Mouse (Mus musculus): ENCODE results near the gene Ppdpf. TPM values are rescaled to one million over a fixed set of nuclear protein-coding genes. Genes with fewer than 3 reads are reported as not detected.

The Ppdpf gene
- polyA plus RNA-seq, 1 experiment from 2014 or later: 96.4 TPM

GRCm38 (mm10) chr2:181196628-181197300, 9.7 kb downstream of the Ppdpf start:
- Histone ChIP-seq H3K4me3 (replicated peaks) (no peak overlapping the region), H3K9me3 (replicated peaks) (no peaks in the 10 kb centered on the region), H3K27ac (replicated peaks) (no peak overlapping the region), H3K9ac (no peak overlapping the region), H3K4me1 (replicated peaks) (peaks cover 32% of the 10 kb centered on the region), H3K27me3 (peaks cover 58% of the 10 kb centered on the region), H3K36me3 (replicated peaks) (no peaks in the 10 kb centered on the region), H3K4me2 (peak overlapping the region; percentile 3)
- WGBS (ENCODE audit: insufficient replicate concordance): 54% methylated on average over 4 of the region's 4 CpGs
- peak; percentile 76 for ATAC-seq (ENCODE audit: insufficient read depth)

GRCm38 (mm10) chr2:181201606-181202005, 14.6 kb downstream of the Ppdpf start:
- H3K4me1 ChIP-seq (replicated peaks): peaks cover 65% of the 10 kb centered on the region
- WGBS (ENCODE audit: insufficient replicate concordance): 46% methylated on average over 3 of the region's 3 CpGs
- H3K27me3 ChIP-seq: peaks cover 26% of the 10 kb centered on the region
- no peak overlapping the region for H3K4me2 ChIP-seq
- H3K9me3 ChIP-seq (replicated peaks): no peaks in the 10 kb centered on the region
- H3K9ac ChIP-seq: no peak overlapping the region
- ATAC-seq (ENCODE audit: insufficient read depth): no peak
- H3K4me3 ChIP-seq (replicated peaks): no peak overlapping the region
- no peaks in the 10 kb centered on the region for H3K36me3 ChIP-seq (replicated peaks)
- H3K27ac ChIP-seq (replicated peaks): no peak overlapping the region

- Histone ChIP-seq H3K27ac (replicated peaks) (no peak within 1 kb of the TSS), H3K4me2 (no peak within 1 kb of the TSS), H3K36me3 (replicated peaks) (no peaks in the 10 kb centered on the region), H3K9me3 (replicated peaks) (no peaks in the 10 kb centered on the region), H3K9ac (no peak within 1 kb of the TSS), H3K4me3 (replicated peaks) (no peak within 1 kb of the TSS), H3K4me1 (replicated peaks) (peaks cover 65% of the 10 kb centered on the region), H3K27me3 (peaks cover 20% of the 10 kb centered on the region)
- WGBS (ENCODE audit: insufficient replicate concordance): 73% methylated on average over 3 of the region's 3 CpGs
- no peak for ATAC-seq (ENCODE audit: insufficient read depth)
Observed at GRCm38 (mm10) chr2:181202422-181202821, 15.4 kb downstream of the Ppdpf start, which contains the start of gene Ptk6. Ptk6 (minus strand) TSS chr2:181202789.

GRCm38 (mm10) chr2:181202886-181203285, 15.8 kb downstream of the Ppdpf start:
- peaks cover 20% of the 10 kb centered on the region for H3K27me3 ChIP-seq
- H3K9ac ChIP-seq: no peak overlapping the region
- ATAC-seq (ENCODE audit: insufficient read depth): no peak
- H3K4me3 ChIP-seq (replicated peaks): no peak overlapping the region
- no peaks in the 10 kb centered on the region for H3K36me3 ChIP-seq (replicated peaks)
- peaks cover 68% of the 10 kb centered on the region for H3K4me1 ChIP-seq (replicated peaks)
- H3K27ac ChIP-seq (replicated peaks): no peak overlapping the region
- no peak overlapping the region for H3K4me2 ChIP-seq
- no peaks in the 10 kb centered on the region for H3K9me3 ChIP-seq (replicated peaks)
- 63% methylated on average over 6 of the region's 6 CpGs for WGBS (ENCODE audit: insufficient replicate concordance)

GRCm38 (mm10) chr2:181205678-181206077, 18.6 kb downstream of the Ppdpf start:
- H3K27ac ChIP-seq (replicated peaks): peak overlapping the region; percentile 90
- no peaks in the 10 kb centered on the region for H3K36me3 ChIP-seq (replicated peaks)
- no peaks in the 10 kb centered on the region for H3K9me3 ChIP-seq (replicated peaks)
- ATAC-seq (ENCODE audit: insufficient read depth): peak; percentile 90
- peaks cover 27% of the 10 kb centered on the region for H3K27me3 ChIP-seq
- H3K9ac ChIP-seq: peak overlapping the region; percentile 32
- H3K4me1 ChIP-seq (replicated peaks): peaks cover 60% of the 10 kb centered on the region
- 48% methylated on average over 5 of the region's 5 CpGs for WGBS (ENCODE audit: insufficient replicate concordance)
- H3K4me2 ChIP-seq: peak overlapping the region; percentile 76
- peak overlapping the region; percentile 41 for H3K4me3 ChIP-seq (replicated peaks)

GRCm38 (mm10) chr2:181206118-181206517, 19.1 kb downstream of the Ppdpf start:
- 24% methylated on average over 9 of the region's 9 CpGs for WGBS (ENCODE audit: insufficient replicate concordance)
- Histone ChIP-seq H3K9me3 (replicated peaks) (no peaks in the 10 kb centered on the region), H3K4me1 (replicated peaks) (peaks cover 57% of the 10 kb centered on the region), H3K9ac (peak overlapping the region; percentile 32; the same call in 1 of the 2 replicates), H3K4me2 (peak overlapping the region; percentile 76), H3K4me3 (replicated peaks) (peak overlapping the region; percentile 41), H3K36me3 (replicated peaks) (no peaks in the 10 kb centered on the region), H3K27me3 (peaks cover 28% of the 10 kb centered on the region), H3K27ac (replicated peaks) (peak overlapping the region; percentile 90)
- peak; percentile 97 for ATAC-seq (ENCODE audit: insufficient read depth)

- Histone ChIP-seq H3K9ac (peak overlapping the region; percentile 37; the same call in 1 of the 2 replicates), H3K27me3 (peaks cover 69% of the 10 kb centered on the region), H3K27ac (replicated peaks) (no peak overlapping the region), H3K4me3 (replicated peaks) (peak overlapping the region; percentile 49), H3K36me3 (replicated peaks) (no peaks in the 10 kb centered on the region), H3K4me1 (replicated peaks) (peaks cover 35% of the 10 kb centered on the region), H3K9me3 (replicated peaks) (no peaks in the 10 kb centered on the region), H3K4me2 (peak overlapping the region; percentile 73)
- 0 out of 2 replicates have a peak, but pooled peaks have one; percentile 16 for ATAC-seq (ENCODE audit: insufficient read depth)
- WGBS (ENCODE audit: insufficient replicate concordance): 3% methylated on average over 34 of the region's 34 CpGs
Observed at GRCm38 (mm10) chr2:181212389-181213020, 25.5 kb downstream of the Ppdpf start.

GRCm38 (mm10) chr2:181213021-181213445, 26.0 kb downstream of the Ppdpf start, which contains the start of gene Srms:
Srms (minus strand) TSS chr2:181213185.
- WGBS (ENCODE audit: insufficient replicate concordance): 1% methylated on average over 17 of the region's 17 CpGs
- Histone ChIP-seq H3K27ac (replicated peaks) (no peak within 1 kb of the TSS), H3K4me1 (replicated peaks) (peaks cover 33% of the 10 kb centered on the region), H3K36me3 (replicated peaks) (no peaks in the 10 kb centered on the region), H3K9me3 (replicated peaks) (no peaks in the 10 kb centered on the region), H3K4me3 (replicated peaks) (peak within 1 kb of the TSS; percentile 49), H3K9ac (peak within 1 kb of the TSS; percentile 37; the same call in 1 of the 2 replicates), H3K27me3 (peaks cover 69% of the 10 kb centered on the region), H3K4me2 (peak within 1 kb of the TSS; percentile 73)
- ATAC-seq (ENCODE audit: insufficient read depth): peak; percentile 58

- Histone ChIP-seq H3K4me3 (replicated peaks) (no peak overlapping the region), H3K4me2 (no peak overlapping the region), H3K36me3 (replicated peaks) (no peaks in the 10 kb centered on the region), H3K9ac (no peak overlapping the region), H3K9me3 (replicated peaks) (no peaks in the 10 kb centered on the region), H3K27ac (replicated peaks) (no peak overlapping the region), H3K27me3 (peaks cover 67% of the 10 kb centered on the region), H3K4me1 (replicated peaks) (peaks cover 55% of the 10 kb centered on the region)
- 53% methylated on average over 6 of the region's 6 CpGs for WGBS (ENCODE audit: insufficient replicate concordance)
- peak; percentile 51 for ATAC-seq (ENCODE audit: insufficient read depth)
Observed at GRCm38 (mm10) chr2:181216037-181216436, 29.0 kb downstream of the Ppdpf start.

GRCm38 (mm10) chr2:181218881-181219485, 31.9 kb downstream of the Ppdpf start:
- H3K27me3 ChIP-seq: peaks cover 55% of the 10 kb centered on the region
- no peaks in the 10 kb centered on the region for H3K9me3 ChIP-seq (replicated peaks)
- 27% methylated on average over 5 of the region's 5 CpGs for whole genome bisulfite sequencing (ENCODE audit: insufficient replicate concordance)
- H3K36me3 ChIP-seq (replicated peaks): no peaks in the 10 kb centered on the region
- no peak overlapping the region for H3K4me3 ChIP-seq (replicated peaks)
- H3K4me2 ChIP-seq: peak overlapping the region; percentile 54
- no peak overlapping the region for H3K27ac ChIP-seq (replicated peaks)
- no peak for ATAC-seq (ENCODE audit: insufficient read depth)
- peaks cover 38% of the 10 kb centered on the region for H3K4me1 ChIP-seq (replicated peaks)
- no peak overlapping the region for H3K9ac ChIP-seq
